Mouse (Mus musculus) adrenal gland, adult (tissue): ENCODE results near the gene Gpnmb.

ENCODE experiments used
- DNase-seq, 2 experiments: peaks; one replicate each; pipeline ENCODE4 v3.0.0; 2022 to 2023; ENCODE audit warnings: low spot score in 1 of 2; ENCODE audit not compliant: inconsistent age in 2 of 2

Gene Gpnmb

DNA sequence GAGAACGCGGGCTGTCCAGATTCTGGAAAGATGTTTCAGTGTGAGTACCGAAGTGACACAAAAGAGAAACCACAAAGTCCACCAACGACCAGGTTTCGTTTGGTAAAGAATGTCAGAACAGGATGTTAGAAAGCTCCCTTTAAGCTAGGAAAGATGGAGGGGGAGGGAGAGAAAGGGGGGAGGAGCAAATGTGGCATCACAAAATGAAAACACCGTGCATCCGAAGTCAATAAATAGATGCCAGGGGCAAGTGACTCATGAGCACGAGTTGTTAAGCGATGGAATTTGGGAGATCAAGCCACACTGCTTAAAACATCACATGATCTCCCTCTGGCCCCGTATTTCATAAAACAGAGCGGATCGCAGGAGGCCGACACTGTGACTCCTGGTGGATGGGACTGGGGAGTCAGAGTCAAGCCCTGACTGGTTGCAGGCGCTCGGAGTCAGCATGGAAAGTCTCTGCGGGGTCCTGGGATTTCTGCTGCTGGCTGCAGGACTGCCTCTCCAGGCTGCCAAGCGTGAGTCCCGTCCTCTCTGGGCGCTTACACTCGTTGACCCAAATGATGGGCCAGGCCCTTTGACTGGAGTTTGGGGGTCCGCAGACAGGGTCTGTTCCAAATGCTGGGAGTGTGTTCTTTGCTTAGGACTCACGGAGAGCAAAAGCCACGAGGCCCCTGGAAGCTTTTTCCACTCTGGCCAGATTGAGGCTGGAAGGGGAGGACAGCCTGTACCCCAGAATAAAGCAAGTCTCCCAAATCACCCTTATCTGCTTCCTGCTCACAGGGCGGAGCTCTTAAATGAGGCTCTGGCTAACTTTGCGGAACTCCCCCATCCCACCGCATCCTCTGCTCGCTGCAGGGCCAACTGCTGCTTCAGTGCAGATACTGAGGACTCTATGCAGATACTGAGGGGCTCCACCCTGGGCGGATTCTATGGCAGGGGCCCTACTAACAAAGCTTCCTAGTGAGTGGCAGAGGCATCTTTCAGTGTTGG lies at the start of gene Gpnmb:
Gpnmb (plus strand) TSS at position 272 of the 993 bp plus-strand sequence.
- DNase-seq, result peak in 1 of 2 experiments; percentile 30

DNA sequence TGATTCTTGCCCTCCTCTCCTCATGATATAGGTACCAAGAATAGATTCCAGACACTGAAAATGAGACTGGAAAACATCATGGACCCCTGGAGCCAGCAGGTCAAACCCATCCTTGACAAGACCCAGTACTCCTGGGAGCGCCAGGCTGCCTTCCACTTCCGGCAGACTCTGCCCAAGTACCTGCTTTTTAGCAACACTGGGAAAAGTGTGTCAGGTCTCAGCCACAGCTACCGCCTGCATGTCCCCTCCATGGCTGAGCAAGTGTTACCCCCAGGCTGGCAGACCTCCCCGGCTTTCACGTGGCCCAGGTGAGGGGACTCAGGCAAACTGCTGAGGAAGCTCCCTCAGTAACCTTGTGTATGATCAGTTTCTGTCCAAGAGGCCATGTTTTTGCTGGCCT lies 46.4 kb upstream of the Gpnmb start:
- no peak for DNase-seq

DNA sequence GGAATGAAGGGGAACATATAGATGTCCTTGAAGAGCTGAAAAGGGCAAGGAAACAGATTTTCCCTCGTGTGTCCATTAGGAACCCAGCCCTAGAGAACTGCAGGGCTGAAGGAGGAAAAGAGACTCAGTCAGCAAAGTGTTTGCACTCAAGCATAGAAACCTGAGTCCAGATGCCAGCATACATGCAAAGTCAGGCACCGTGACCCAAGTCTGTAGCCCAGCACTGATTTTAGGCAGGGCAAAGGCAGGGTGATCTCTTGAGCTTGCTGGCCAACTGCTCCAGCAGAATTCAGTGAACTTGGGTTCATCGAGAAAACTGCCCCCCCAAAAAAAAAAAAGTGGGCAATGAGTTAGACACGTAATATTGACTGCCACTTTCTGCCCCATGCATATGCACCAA lies 44.4 kb upstream of the Gpnmb start:
- DNase-seq, result no peak

DNA sequence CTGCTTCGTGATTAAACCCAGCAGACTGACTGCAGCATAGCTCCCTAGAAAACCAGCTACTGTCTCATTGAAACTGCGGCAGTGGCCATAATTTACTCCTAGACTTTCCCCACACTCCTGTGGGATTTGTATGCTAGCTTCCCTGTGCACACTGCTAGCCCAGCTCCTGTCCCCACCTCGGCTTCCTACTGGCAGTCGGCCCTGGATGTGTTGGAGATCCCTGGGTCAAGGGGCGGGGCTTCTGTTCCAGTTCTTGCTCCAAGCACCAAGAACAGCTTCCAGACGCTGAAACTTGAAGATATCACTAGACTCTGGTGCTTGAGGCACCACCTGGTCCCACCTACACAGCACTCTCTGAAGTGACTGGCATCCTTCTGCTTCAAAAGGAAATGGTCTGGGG lies 38.2 kb upstream of the Gpnmb start:
- peak; percentile 31 to 63 for DNase-seq

- DNase-seq, result peak; percentile 57 to 82
Observed at GRCm38 (mm10) chr6:48998796-48999195, 37.5 kb upstream of the Gpnmb start.

DNA sequence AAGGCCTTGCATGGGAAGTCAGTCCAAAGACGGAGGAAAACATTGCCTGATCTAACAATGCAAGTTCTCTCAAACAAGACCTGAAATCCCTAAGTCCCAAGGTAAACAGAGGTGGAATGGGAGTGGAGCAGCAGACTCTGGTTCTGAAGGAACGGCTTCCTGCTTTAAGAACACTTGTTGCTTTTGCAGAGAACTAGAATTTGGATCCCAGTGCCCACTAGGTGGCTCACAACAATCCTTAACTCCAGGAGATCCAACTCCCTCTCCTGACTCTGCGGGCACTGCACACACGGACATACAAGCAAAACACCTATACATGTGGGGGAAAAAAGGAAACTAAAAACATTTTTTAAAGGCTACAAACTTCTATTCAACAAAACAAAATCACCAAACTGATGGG lies 33.0 kb upstream of the Gpnmb start:
- peak in 1 of 2 experiments; percentile 65 for DNase-seq

DNA sequence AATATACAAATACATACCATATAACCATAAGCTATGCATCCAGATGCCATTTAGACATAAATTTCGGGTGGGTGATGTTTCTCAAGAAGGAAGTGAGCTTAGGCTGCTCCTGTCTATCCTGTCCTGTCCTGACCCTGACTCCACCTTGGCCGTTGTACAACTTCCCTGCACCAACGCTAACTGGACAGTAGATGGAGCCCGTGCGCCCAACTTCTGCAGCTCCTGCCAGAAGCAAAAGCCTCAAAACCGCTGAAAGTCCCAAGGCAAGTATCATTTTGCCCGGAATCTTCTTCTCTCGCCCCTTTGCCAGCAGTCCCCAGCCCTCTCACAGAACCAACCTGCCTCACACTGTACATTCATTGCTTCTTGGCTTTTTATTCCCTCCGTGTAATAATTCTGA lies 28.4 kb upstream of the Gpnmb start:
- peak; percentile 52 to 85 for DNase-seq

DNA sequence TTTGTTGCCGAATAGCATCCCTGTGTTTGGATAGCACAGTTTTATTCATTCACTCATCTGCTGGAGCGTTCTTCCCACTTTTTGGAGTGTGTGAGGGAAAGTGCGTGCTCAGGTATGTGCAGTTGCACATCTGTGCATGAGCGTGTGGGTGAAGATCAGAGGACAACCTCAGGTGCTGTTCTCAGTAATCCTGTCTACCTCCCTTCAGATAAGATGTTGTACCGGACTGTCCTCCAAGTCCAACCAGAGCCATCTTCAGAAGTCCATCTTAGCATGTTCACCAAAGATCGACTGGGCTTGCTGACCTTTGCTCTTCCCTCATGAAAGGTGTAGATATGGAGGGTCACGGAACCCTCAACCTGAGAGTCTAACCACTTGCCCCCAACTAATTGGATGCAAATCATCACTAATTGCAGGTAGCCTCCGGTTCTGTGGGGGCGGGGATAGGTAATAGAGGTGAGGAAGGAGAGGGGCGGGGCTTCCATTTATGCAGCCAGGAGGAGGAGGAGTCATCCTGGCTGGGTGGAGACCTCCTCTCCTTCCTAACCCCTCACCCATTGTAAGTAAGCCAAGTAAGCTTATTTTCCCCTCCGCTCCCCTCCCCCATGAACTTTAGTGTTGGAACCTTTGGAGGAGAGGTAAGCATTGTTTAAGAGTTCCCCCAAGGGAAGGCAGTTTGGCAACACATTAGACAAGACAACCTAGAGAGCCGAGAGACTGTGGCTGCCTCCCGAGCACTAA lies 27.8 kb upstream of the Gpnmb start:
- DNase-seq, result no peak

DNA sequence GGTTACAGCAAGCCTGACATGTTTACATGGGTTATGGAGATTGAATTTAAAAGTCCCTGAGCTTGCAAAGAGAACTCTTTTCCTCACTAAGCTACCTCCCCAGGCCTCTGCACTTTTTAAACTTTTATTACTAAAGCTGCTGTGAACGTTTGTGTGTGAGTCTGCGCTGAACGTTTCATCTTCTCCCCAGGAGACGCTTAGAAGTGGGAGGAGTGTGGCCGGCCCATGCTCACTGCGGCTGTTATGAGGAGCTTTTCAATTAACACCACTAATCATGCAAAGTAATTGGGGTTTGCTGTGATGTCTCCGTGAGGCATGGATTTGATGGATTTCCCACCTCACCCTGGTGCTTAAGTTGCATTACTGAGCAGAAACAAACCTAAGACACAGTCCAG lies 27.2 kb upstream of the Gpnmb start:
- no peak for DNase-seq

DNA sequence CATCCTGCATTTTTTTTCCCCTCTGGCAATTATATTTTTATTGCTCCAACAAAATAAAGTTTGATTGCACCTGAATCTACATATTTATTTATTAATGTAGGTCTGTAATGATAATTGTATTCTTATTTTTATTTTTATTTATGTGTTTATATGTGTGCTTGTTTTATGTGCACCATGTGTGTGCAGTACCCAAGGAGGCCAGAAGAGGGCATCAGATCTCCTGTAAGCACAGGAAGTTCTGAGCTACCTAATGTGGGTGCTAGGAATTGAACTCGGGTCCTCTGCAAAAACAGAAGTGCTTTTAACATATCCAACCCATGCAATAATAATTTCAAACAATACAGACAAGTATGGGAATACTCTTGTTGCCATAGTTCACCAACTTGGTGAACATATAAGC lies 26.7 kb upstream of the Gpnmb start:
- DNase-seq, result no peak

- DNase-seq, result no peak
Observed at GRCm38 (mm10) chr6:49011191-49011590, 25.2 kb upstream of the Gpnmb start.

DNA sequence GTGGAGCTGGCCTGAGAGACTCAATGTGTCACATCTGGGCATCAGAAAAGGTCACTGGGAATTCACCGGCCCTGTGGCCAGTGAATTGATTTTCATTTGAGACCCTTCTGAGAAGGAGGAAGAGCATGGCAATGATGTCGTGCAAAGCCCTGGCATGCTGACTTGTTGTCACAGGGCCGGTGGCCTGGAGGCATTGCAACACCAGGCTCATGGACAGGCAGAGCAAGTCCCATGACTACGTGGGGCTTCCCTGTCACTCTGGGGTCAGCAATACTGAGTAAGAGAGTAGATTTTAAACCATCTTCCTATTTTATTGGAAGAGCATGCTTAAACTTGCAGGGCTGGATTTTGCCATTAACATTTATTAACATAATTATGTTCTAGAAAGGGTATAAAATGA lies 23.3 kb upstream of the Gpnmb start:
- DNase-seq, result no peak

GRCm38 (mm10) chr6:49013458-49013857 lies 22.9 kb upstream of the Gpnmb start:
- no peak for DNase-seq

GRCm38 (mm10) chr6:49017150-49017549 lies 19.2 kb upstream of the Gpnmb start:
- no peak for DNase-seq

DNA sequence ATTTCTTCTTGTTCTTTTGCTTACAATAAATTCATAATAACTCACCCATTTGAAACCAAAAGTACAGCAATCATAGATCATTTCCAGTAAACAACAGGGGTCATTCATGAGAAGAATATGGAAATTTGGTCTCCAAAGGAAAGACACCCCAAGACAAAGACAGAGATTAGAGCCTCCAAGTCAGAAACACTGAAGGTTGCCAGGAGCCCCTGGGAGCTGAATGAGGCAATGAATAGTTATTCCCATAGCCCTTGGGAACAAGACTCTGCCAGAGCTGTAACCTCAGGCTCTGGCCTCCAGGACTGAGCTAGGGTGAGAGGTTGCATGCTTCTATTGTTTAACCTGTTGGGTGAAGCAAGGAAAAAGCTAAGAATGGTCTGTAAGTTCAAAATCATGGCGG lies 17.0 kb upstream of the Gpnmb start:
- DNase-seq, result no peak

DNA sequence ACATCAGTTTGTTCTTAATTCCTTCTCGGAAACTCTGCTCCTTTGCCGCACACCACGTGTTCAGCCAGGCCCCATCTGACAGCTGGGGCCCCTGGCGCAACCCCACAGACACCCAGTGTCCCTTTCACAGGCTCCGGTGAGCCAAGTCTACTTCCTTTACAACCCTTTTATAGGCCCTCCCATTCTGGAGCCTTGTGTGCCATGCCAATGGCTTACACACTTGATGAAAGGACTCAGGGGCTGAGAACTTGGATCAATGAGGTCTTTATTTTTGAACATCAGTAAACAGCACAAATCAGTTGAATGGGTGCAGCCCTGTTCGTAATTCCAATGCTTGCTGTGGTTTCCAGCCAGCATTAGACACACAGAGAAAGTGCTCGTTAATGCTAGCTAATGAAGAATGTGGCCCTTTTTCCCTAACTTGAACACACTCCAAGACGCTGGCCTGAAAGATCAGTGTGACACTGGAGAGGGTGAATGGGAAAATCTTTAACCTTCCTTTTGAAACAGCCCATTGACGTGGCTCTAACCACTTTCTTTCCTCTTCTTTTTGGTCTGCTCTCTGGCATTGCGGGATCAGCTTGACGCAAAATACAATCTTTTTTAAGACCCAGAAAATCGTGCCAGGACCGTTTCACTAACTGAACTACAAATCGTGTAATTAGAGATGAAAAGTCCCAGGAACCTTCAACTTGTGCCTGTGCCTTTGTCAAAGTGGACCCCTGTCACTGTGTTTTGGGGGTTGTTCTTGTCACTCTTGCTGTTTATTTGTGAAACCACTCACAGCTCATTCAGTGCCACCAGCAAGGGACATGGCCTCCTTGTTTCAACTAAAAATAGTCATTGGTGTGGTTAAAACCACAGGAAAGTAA lies 15.0 kb upstream of the Gpnmb start:
- no peak for DNase-seq

DNA sequence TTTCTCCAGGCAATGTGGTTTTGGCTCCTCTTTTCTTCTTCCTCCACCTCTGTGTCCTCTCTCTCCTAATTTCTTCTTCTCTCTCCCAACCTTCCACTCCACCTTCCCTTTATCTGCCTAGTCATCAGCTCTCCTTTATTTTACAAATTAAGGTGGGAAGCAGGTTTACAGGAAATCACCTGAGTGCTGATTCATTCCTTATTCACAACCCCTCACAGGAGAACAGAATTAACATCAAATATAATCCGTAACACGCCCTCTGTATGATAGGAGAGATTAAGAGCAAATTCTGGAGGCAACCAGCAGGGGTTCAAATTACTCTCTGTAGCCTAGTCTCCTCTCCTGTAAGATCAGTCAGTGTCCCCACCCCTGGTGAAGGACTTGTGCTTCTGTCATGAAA lies 14.0 kb upstream of the Gpnmb start:
- no peak for DNase-seq

DNA sequence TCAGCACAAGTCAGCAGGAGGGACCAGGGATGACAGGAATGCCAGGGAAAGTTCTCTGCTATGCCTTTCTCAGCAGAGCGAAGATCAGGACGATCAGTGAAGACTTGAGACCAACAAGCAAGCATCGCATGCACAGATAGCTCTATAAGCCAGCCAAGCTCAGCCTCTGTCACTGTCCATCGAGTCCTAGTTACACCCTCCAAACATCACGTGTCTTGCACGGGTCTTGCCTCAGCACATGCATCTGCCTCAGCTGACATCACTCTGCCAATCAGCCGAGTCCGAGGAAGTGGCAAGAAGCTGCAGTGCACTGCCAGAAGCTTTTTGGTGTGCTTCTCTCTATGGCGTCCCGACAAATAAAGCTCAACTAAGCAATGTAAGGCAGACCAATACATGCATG lies 13.0 kb upstream of the Gpnmb start:
- DNase-seq, result no peak

- no peak for DNase-seq
Observed at GRCm38 (mm10) chr6:49025290-49025689, 11.1 kb upstream of the Gpnmb start.

DNA sequence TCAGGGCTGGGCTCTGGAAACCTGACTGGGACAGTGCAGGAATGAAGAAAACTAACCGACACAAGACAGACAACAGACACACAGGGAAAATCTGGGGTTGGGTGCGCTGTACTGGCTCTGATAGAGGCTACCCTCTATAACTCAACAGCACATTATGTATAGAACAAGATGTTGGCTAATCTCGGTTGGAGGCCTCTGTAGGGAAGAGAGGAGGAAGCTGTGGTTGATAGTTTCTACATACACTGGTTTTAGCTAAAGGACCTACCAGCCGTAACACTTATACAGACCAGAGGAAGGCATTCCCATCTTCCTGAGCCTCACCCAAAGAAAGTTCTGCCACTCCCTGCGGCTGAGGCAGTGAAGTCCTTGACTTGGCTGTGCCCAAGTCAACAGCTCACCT lies 9.8 kb upstream of the Gpnmb start:
- DNase-seq, result no peak

DNA sequence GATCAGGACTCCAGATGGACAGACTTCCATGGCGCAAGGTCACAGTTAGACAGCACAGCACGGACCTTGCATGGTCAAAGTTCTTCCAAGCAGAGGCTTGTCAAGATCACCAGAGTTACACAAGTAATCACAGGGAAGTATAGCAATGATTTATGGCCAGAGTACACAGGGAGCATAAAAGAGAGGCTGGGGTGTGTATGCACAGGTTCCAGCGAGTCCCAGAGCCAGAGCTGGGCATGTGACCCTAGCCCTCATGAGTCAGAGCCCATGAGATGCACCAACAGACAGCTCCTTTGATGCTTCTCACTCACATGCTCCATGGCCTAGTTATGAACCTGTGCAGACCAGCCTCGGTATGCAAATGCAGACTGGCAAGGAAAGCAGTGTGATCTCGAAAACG lies 8.3 kb upstream of the Gpnmb start:
- no peak for DNase-seq
